Mouse (Mus musculus) left cerebral cortex, postnatal 14 days (tissue): ENCODE measurements at regions not wholly inside any gene's neighbourhood (a gene's known extent, or its start where the extent isn't known, plus 50 kb on each side); places are given as distances from the start of the nearest gene placed in this dataset.

Experiments used
- DNase-seq, 2 experiments: peaks; one replicate each; pipeline ENCODE4 v3.0.0; 2021 to 2022; ENCODE audit warnings: low spot score in 2 of 2, mixed read lengths in 1 of 2
- intact Hi-C: fragments of 180-260 bp; cut with DNase I; formaldehyde crosslinking; loops from one replicate; pipeline ENCODE4 v1.15.1; 2025

GRCm38 (mm10) chr10:105704472-105705235 is 130.4 kb upstream of the Tmtc2 start:
- DNase-seq, result no peak
- intact Hi-C loops, result no loop called here

GRCm38 (mm10) chr10:105693131-105693530 is 118.9 kb upstream of the Tmtc2 start:
- intact Hi-C loops, result no loop called here
- DNase-seq, result no peak

- intact Hi-C loops, result no loop called here
- DNase-seq, result no peak
These were observed 115.1 kb upstream of the Tmtc2 start for GRCm38 (mm10) chr10:105689388-105689787.

GRCm38 (mm10) chr10:105688879-105689278 is 114.6 kb upstream of the Tmtc2 start:
- intact Hi-C loops, result no loop called here

GRCm38 (mm10) chr10:105686876-105687275 is 112.6 kb upstream of the Tmtc2 start:
- intact Hi-C loops, result no loop called here

More at GRCm38 (mm10) chr10:105688879-105689278, 114.6 kb upstream of the Tmtc2 start:
- DNase-seq, result no peak

GRCm38 (mm10) chr10:105679598-105679997 is 105.3 kb upstream of the Tmtc2 start:
- DNase-seq, result no peak
- intact Hi-C loops, result no loop called here

More at GRCm38 (mm10) chr10:105686876-105687275, 112.6 kb upstream of the Tmtc2 start:
- DNase-seq, result no peak

GRCm38 (mm10) chr10:105666959-105667358 is 92.7 kb upstream of the Tmtc2 start:
- DNase-seq, result no peak
- intact Hi-C loops, result no loop called here

GRCm38 (mm10) chr10:105660761-105661160 is 86.5 kb upstream of the Tmtc2 start:
- intact Hi-C loops, result no loop called here
- DNase-seq, result no peak

- peak in 1 of 2 experiments; percentile 14 for DNase-seq
- intact Hi-C loops, result no loop called here
These were observed 82.5 kb upstream of the Tmtc2 start for GRCm38 (mm10) chr10:105656788-105657187.

GRCm38 (mm10) chr10:105652475-105652874 is 78.2 kb upstream of the Tmtc2 start:
- DNase-seq, result no peak
- intact Hi-C loops, result no loop called here

- peak in 1 of 2 experiments; percentile 20 for DNase-seq
These were observed 64.8 kb upstream of the Tmtc2 start for GRCm38 (mm10) chr10:105639011-105639451.

GRCm38 (mm10) chr10:105638500-105638899 is 64.2 kb upstream of the Tmtc2 start:
- no peak for DNase-seq
- intact Hi-C loops, result no loop called here

More at GRCm38 (mm10) chr10:105639011-105639451, 64.8 kb upstream of the Tmtc2 start:
- intact Hi-C loops, result no loop called here

- no peak for DNase-seq
- intact Hi-C loops, result no loop called here
These were observed 52.6 kb upstream of the Tmtc2 start for GRCm38 (mm10) chr10:105626842-105627241.

- intact Hi-C loops, result no loop called here
- no peak for DNase-seq
These were observed 51.2 kb upstream of the Tmtc2 start for GRCm38 (mm10) chr10:105625324-105625950.
